Mouse (Mus musculus) left cerebral cortex, postnatal 36 days (tissue): ENCODE data around the gene Rps7. TPM values are rescaled to one million over a fixed set of nuclear protein-coding genes. Genes with fewer than 3 reads are reported as not detected.

Experiments
- DNase-seq, 2 experiments: peaks; one replicate each; pipeline ENCODE4 v3.0.0; 2021 to 2022; ENCODE audit warnings: low spot score in 2 of 2, mixed read lengths in 1 of 2
- intact Hi-C: fragments of 180-260 bp; cut with DNase I; formaldehyde crosslinking; loops from one replicate; pipeline ENCODE4 v1.15.1; 2025
- total RNA-seq, 2 experiments: library from RNA; stranded (reverse); gene quantifications; 2 replicates each; pipeline ENCODE4 v1.2.3; 2021

Gene Rps7
- total RNA-seq, 2 experiments from 2014 or later: 261 to 290 TPM

GRCm38 (mm10) chr12:28622167-28622532 lies 13.6 kb downstream of the Rps7 start:
- intact Hi-C loops: no loop called here
- DNase-seq: peak in 1 of 2 experiments; percentile 24

GRCm38 (mm10) chr12:28621451-28622166 lies 14.1 kb downstream of the Rps7 start:
- DNase-seq: no peak
- intact Hi-C loops: no loop called here

GRCm38 (mm10) chr12:28617297-28617696 lies 18.5 kb downstream of the Rps7 start:
- intact Hi-C loops: no loop called here
- DNase-seq: no peak

GRCm38 (mm10) chr12:28614401-28614800 lies 21.4 kb downstream of the Rps7 start:
- no peak for DNase-seq
- intact Hi-C loops: no loop called here

- peak; percentile 29 to 62 for DNase-seq
- intact Hi-C loops: no loop called here
These were observed 23.4 kb downstream of the Rps7 start for GRCm38 (mm10) chr12:28612391-28612790.

- intact Hi-C loops: no loop called here
- DNase-seq: peak; percentile 42 to 52
These were observed 28.0 kb downstream of the Rps7 start for GRCm38 (mm10) chr12:28607546-28608305.

- DNase-seq: no peak
These were observed 32.3 kb downstream of the Rps7 start for GRCm38 (mm10) chr12:28603494-28603893.

GRCm38 (mm10) chr12:28602259-28602658 lies 33.5 kb downstream of the Rps7 start:
- intact Hi-C loops: no loop called here
- DNase-seq: no peak

More at GRCm38 (mm10) chr12:28603494-28603893, 32.3 kb downstream of the Rps7 start:
- intact Hi-C loops: no loop called here

- DNase-seq: no peak
- intact Hi-C loops: loop anchor here (10.0 kb wide), 1 partner anchor 236 kb away; no protein-coding TSS in a partner anchor
These were observed 37.2 kb downstream of the Rps7 start for GRCm38 (mm10) chr12:28598526-28598991.

- intact Hi-C loops: loop anchor here (10.0 kb wide), 1 partner anchor 237 kb away; no protein-coding TSS in a partner anchor
- DNase-seq: no peak
These were observed 37.6 kb downstream of the Rps7 start for GRCm38 (mm10) chr12:28598110-28598509.

GRCm38 (mm10) chr12:28597699-28598098 lies 38.1 kb downstream of the Rps7 start:
- intact Hi-C loops: loop anchor here (10.0 kb wide), 1 partner anchor 237 kb away; no protein-coding TSS in a partner anchor
- no peak for DNase-seq

GRCm38 (mm10) chr12:28596851-28597250 lies 38.9 kb downstream of the Rps7 start:
- DNase-seq: no peak
- intact Hi-C loops: loop anchor here (10.0 kb wide), 1 partner anchor 238 kb away; no protein-coding TSS in a partner anchor

- intact Hi-C loops: loop anchor here (5.0 to 10.0 kb wide), 2 partner anchors 47 to 244 kb away; partner anchors contain the start of gene Rps7
- no peak for DNase-seq
These were observed 45.3 kb downstream of the Rps7 start for GRCm38 (mm10) chr12:28590428-28590827.

- intact Hi-C loops: loop anchor here (10.0 kb wide), 2 partner anchors 386 to 946 kb away; no protein-coding TSS in a partner anchor
- peak; percentile 90 to 91 for DNase-seq
These were observed 46.5 kb downstream of the Rps7 start for GRCm38 (mm10) chr12:28589090-28589868.

- DNase-seq: peak; percentile 79 to 83
- intact Hi-C loops: loop anchor here (10.0 kb wide), 2 partner anchors 387 to 947 kb away; no protein-coding TSS in a partner anchor
These were observed 47.8 kb downstream of the Rps7 start for GRCm38 (mm10) chr12:28587949-28588348.

- DNase-seq: no peak
- intact Hi-C loops: loop anchor here (10.0 kb wide), 2 partner anchors 391 to 951 kb away; no protein-coding TSS in a partner anchor
These were observed 51.7 kb downstream of the Rps7 start for GRCm38 (mm10) chr12:28584036-28584435.

- DNase-seq: no peak
- intact Hi-C loops: loop anchor here (10.0 kb wide), 2 partner anchors 392 to 952 kb away; no protein-coding TSS in a partner anchor
These were observed 53.3 kb downstream of the Rps7 start, which contains the start of gene Allc for GRCm38 (mm10) chr12:28582423-28582822. TSS of gene Allc (minus strand) at chr12:28582523.
